Mouse (Mus musculus) heart, postnatal 0 days (tissue): ENCODE measurements around the gene Platr17. TPM values are rescaled to one million over a fixed set of nuclear protein-coding genes. Genes with fewer than 3 reads are reported as not detected.

ENCODE experiments used
- ATAC-seq: fragments of 200-750 bp; cut with Nextera tagmentation; 2 replicates; pipeline ENCODE4 v1.8.0; 2017; ENCODE audit warnings: low read depth, moderate number of reproducible peaks, moderate library complexity; ENCODE audit not compliant: insufficient read depth
- DNase-seq: peaks from one replicate; pipeline ENCODE4 v3.0.0-alpha.2; 2016; ENCODE audit warnings: low spot score
- H3K27ac ChIP-seq: fragments of 300-500 bp; sonication (generic); 2 replicates; pipeline ENCODE4 v1.5.1; 2014; ENCODE audit warnings: low read depth, mild to moderate bottlenecking
- H3K27me3 ChIP-seq: fragments of 300-500 bp; sonication (generic); 2 replicates; pipeline ENCODE4 v1.6.1; 2014; ENCODE audit warnings: low read length, mixed read lengths; ENCODE audit not compliant: control insufficient read depth, insufficient read depth
- H3K36me3 ChIP-seq: fragments of 300-500 bp; sonication (generic); replicated peaks from 2 replicates; pipeline ENCODE4 v1.6.1; 2014; ENCODE audit warnings: low read length, mixed read lengths; ENCODE audit not compliant: control insufficient read depth, insufficient read depth
- H3K4me1 ChIP-seq: fragments of 300-500 bp; sonication (generic); 2 replicates; pipeline ENCODE4 v1.6.1; 2014; ENCODE audit warnings: antibody characterized with exemption; ENCODE audit not compliant: control insufficient read depth, insufficient read depth
- H3K4me2 ChIP-seq: fragments of 300-500 bp; sonication (generic); 2 replicates; pipeline ENCODE4 v1.6.1; 2014; ENCODE audit warnings: low read depth, mild to moderate bottlenecking, low read length, moderate library complexity
- H3K4me3 ChIP-seq: fragments of 300-500 bp; sonication (generic); 2 replicates; pipeline ENCODE4 v1.5.1; 2014; ENCODE audit warnings: low read depth, low read length
- H3K9ac ChIP-seq: fragments of 300-500 bp; sonication (generic); replicated peaks from 2 replicates; pipeline ENCODE4 v1.6.1; 2014; ENCODE audit warnings: low read depth, low read length, mixed read lengths
- H3K9me3 ChIP-seq: fragments of 300-500 bp; sonication (generic); replicated peaks from 2 replicates; pipeline ENCODE4 v1.6.1; 2016; ENCODE audit warnings: low read length; ENCODE audit not compliant: control insufficient read depth
- CTCF ChIP-seq: IDR thresholded peaks from 2 replicates; pipeline ENCODE4 v1.5.1; 2016; ENCODE audit warnings: antibody characterized with exemption, control low read depth, low read depth
- EP300 ChIP-seq: IDR thresholded peaks from 2 replicates; pipeline ENCODE4 v1.6.1; 2016; ENCODE audit warnings: antibody characterized with exemption, low read depth
- WGBS: fragments of 180-500 bp; shearing (Covaris S2); extraction: QIAGEN DNeasy Blood & Tissue Kit; methylation state at CpG from one replicate; pipeline ENCODE4 v1.1.7; 2014; 5-methylcytosine and 5-hydroxymethylcytosine counted together
- microRNA-seq: library from miRNA; unstranded; fragments of <30 nt; microRNA quantifications from one replicate; pipeline ENCODE4, GENCODE M21; 2016
- polyA plus RNA-seq: library from polyadenylated mRNA; unstranded; fragments of >200 nt; fragmentation: Nextera tagmentation; extraction: Ambion mirVana; gene quantifications from 2 replicates; pipeline ENCODE4 v1.2.1, GENCODE M21; 2015
- total RNA-seq: library from RNA; depleted of rRNA; stranded (reverse); fragments of >200 nt; gene quantifications from 2 replicates; pipeline ENCODE4 v1.2.3, GENCODE M21; 2014; ENCODE audit warnings: low replicate concordance; rRNA removed

Platr17 gene
- total and polyA plus RNA-seq, 2 experiments from 2014 or later, result not detected

- Histone ChIP-seq H3K9me3 (no peaks in the 10 kb centered on the region), H3K4me2 (no peak overlapping the region), H3K4me1 (peaks cover 37% of the 10 kb centered on the region), H3K27me3 (no peaks in the 10 kb centered on the region), H3K4me3 (no peak overlapping the region), H3K9ac (no peak overlapping the region), H3K36me3 (peaks cover 20% of the 10 kb centered on the region), H3K27ac (no peak overlapping the region)
- 73% methylated on average over 3 of the region's 3 CpGs for WGBS
- TF ChIP-seq CTCF, result no peak
- TF ChIP-seq EP300, result no peak
- DNase-seq (no peak), ATAC-seq (no peak)
Observed at GRCm38 (mm10) chr17:33953310-33953709, 48.4 kb downstream of the Platr17 start.

- DNase-seq, result no peak
- H3K36me3 ChIP-seq, result peaks cover 27% of the 10 kb centered on the region
- peak overlapping the region; percentile 87 for H3K4me3 ChIP-seq
- H3K4me1 ChIP-seq, result peaks cover 37% of the 10 kb centered on the region
- peak overlapping the region; percentile 94 for H3K4me2 ChIP-seq
- TF ChIP-seq CTCF (no peak), EP300 (no peak)
- no peak for ATAC-seq
- H3K9ac ChIP-seq, result peak overlapping the region; percentile 98
- peak overlapping the region; percentile 94; the same call in 1 of the 2 replicates for H3K27ac ChIP-seq
- no peaks in the 10 kb centered on the region for H3K27me3 ChIP-seq
- no peaks in the 10 kb centered on the region for H3K9me3 ChIP-seq
- 44% methylated on average over 5 of the region's 5 CpGs for WGBS
Observed at GRCm38 (mm10) chr17:33953961-33954565, 49.1 kb downstream of the Platr17 start.

GRCm38 (mm10) chr17:33954646-33955554 lies 50.0 kb downstream of the Platr17 start:
- DNase-seq (peak; percentile 24), ATAC-seq (peak; percentile 16)
- Histone ChIP-seq H3K9me3 (no peaks in the 10 kb centered on the region), H3K9ac (peak overlapping the region; percentile 98), H3K4me1 (peaks cover 37% of the 10 kb centered on the region), H3K27me3 (no peaks in the 10 kb centered on the region), H3K4me3 (peak overlapping the region; percentile 87), H3K27ac (peak overlapping the region; percentile 94), H3K4me2 (peak overlapping the region; percentile 94), H3K36me3 (peaks cover 35% of the 10 kb centered on the region)
- no peak; the same call in 1 of the 2 replicates for TF ChIP-seq EP300
- WGBS, result under 1% methylated on average over 33 of the region's 33 CpGs

GRCm38 (mm10) chr17:33955555-33956214 lies 50.8 kb downstream of the Platr17 start, which contains the start of the genes Vps52 and Rps18:
Gene Vps52 (plus strand): TSS chr17:33955812.
Gene Rps18 (minus strand): TSS chr17:33956001.
- peak; percentile 98 for DNase-seq
- TF ChIP-seq CTCF (peak; percentile 24; the same call in 1 of the 2 replicates), EP300 (peak; percentile 88)
- H3K4me1 ChIP-seq, result peaks cover 29% of the 10 kb centered on the region
- H3K27me3 ChIP-seq, result no peaks in the 10 kb centered on the region
- peak within 1 kb of the TSS; percentile 98 for H3K9ac ChIP-seq
- WGBS, result under 1% methylated on average over 50 of the region's 50 CpGs
- peak within 1 kb of the TSS; percentile 94 for H3K4me2 ChIP-seq
- peak within 1 kb of the TSS; percentile 87 for H3K4me3 ChIP-seq
- H3K9me3 ChIP-seq, result no peaks in the 10 kb centered on the region
- H3K36me3 ChIP-seq, result peaks cover 41% of the 10 kb centered on the region
- ATAC-seq, result peak; percentile 90
- H3K27ac ChIP-seq, result peak within 1 kb of the TSS; percentile 94

Small RNA genes within 50 kb of the gene (microRNA-seq; reads per million reads assigned to microRNA genes)
- not detected for gene Gm27740

Other genes with a start within 250 kb of the Platr17 start
- gene Hnrnpm, start 218.3 kb upstream of the Platr17 start, total RNA-seq, result 47.1 and 54.3 TPM in 2 replicates
- 139 and 151 TPM in 2 replicates for gene Hnrnpm, start 218.3 kb upstream of the Platr17 start, polyA plus RNA-seq
- 117 and 124 TPM in 2 replicates for gene March2, start 186.5 kb upstream of the Platr17 start, total RNA-seq
- gene March2, start 186.5 kb upstream of the Platr17 start, polyA plus RNA-seq, result 87.6 and 88.5 TPM in 2 replicates
- gene Rab11b, start 144.6 kb upstream of the Platr17 start, total RNA-seq, result 58.6 and 87.8 TPM in 2 replicates
- gene Rab11b, start 144.6 kb upstream of the Platr17 start, polyA plus RNA-seq, result 382 and 425 TPM in 2 replicates
- gene Angptl4, start 123.3 kb upstream of the Platr17 start, total RNA-seq, result 35.2 and 79.3 TPM in 2 replicates
- gene Angptl4, start 123.3 kb upstream of the Platr17 start, polyA plus RNA-seq, result 59.2 and 124 TPM in 2 replicates
- 33.3 and 68.7 TPM in 2 replicates for gene Kank3, start 94.6 kb upstream of the Platr17 start, total RNA-seq
- gene Kank3, start 94.6 kb upstream of the Platr17 start, polyA plus RNA-seq, result 46.1 and 50.8 TPM in 2 replicates
- gene Rps28, start 80.6 kb upstream of the Platr17 start, total RNA-seq, result 127 and 305 TPM in 2 replicates
- 622 and 631 TPM in 2 replicates for gene Rps28, start 80.6 kb upstream of the Platr17 start, polyA plus RNA-seq
- gene Ndufa7, start 80.6 kb upstream of the Platr17 start, total RNA-seq, result 467 and 766 TPM in 2 replicates
- gene Ndufa7, start 80.6 kb upstream of the Platr17 start, polyA plus RNA-seq, result 899 and 938 TPM in 2 replicates
- 17.3 and 24.0 TPM in 2 replicates for gene Cd320, start 62.0 kb upstream of the Platr17 start, total RNA-seq
- gene Cd320, start 62.0 kb upstream of the Platr17 start, polyA plus RNA-seq, result 37.3 and 41.6 TPM in 2 replicates
- gene Gm7029, start 31.3 kb upstream of the Platr17 start, total RNA-seq, result not detected in 2 replicates
- gene Gm7029, start 31.3 kb upstream of the Platr17 start, polyA plus RNA-seq, result not detected in 2 replicates
- 17.0 and 30.1 TPM in 2 replicates for gene Kifc1, start 14.5 kb upstream of the Platr17 start, total RNA-seq
- 2.0 and 2.1 TPM in 2 replicates for gene Kifc1, start 14.5 kb upstream of the Platr17 start, polyA plus RNA-seq
- gene Daxx, start 4.3 kb downstream of the Platr17 start, total RNA-seq, result 15.2 and 19.3 TPM in 2 replicates
- 18.0 and 20.0 TPM in 2 replicates for gene Daxx, start 4.3 kb downstream of the Platr17 start, polyA plus RNA-seq
- gene Tapbp, start 10.8 kb downstream of the Platr17 start, total RNA-seq, result 50.9 and 84.1 TPM in 2 replicates
- 47.6 and 51.3 TPM in 2 replicates for gene Tapbp, start 10.8 kb downstream of the Platr17 start, polyA plus RNA-seq
- gene Zbtb22, start 10.8 kb downstream of the Platr17 start, total RNA-seq, result 29.1 and 42.9 TPM in 2 replicates
- 10.1 and 12.0 TPM in 2 replicates for gene Zbtb22, start 10.8 kb downstream of the Platr17 start, polyA plus RNA-seq
- 63.1 and 144 TPM in 2 replicates for gene Rgl2, start 24.4 kb downstream of the Platr17 start, total RNA-seq
- gene Rgl2, start 24.4 kb downstream of the Platr17 start, polyA plus RNA-seq, result 21.1 and 21.9 TPM in 2 replicates
- gene Pfdn6, start 35.2 kb downstream of the Platr17 start, total RNA-seq, result 28.6 and 77.4 TPM in 2 replicates
- gene Pfdn6, start 35.2 kb downstream of the Platr17 start, polyA plus RNA-seq, result 123 and 128 TPM in 2 replicates
- gene Wdr46, start 35.5 kb downstream of the Platr17 start, total RNA-seq, result 6.7 and 10.9 TPM in 2 replicates
- 8.9 and 11.1 TPM in 2 replicates for gene Wdr46, start 35.5 kb downstream of the Platr17 start, polyA plus RNA-seq
- 0.53 and 0.70 TPM in 2 replicates for gene B3galt4, start 46.4 kb downstream of the Platr17 start, total RNA-seq
- 5.5 and 6.1 TPM in 2 replicates for gene B3galt4, start 46.4 kb downstream of the Platr17 start, polyA plus RNA-seq
- 28.2 and 31.8 TPM in 2 replicates for gene Vps52, start 50.7 kb downstream of the Platr17 start, total RNA-seq
- gene Vps52, start 50.7 kb downstream of the Platr17 start, polyA plus RNA-seq, result 27.8 TPM in 2 replicates
- 1,548 and 1,735 TPM in 2 replicates for gene Rps18, start 50.9 kb downstream of the Platr17 start, total RNA-seq
- gene Rps18, start 50.9 kb downstream of the Platr17 start, polyA plus RNA-seq, result 845 and 880 TPM in 2 replicates
- gene H2-K1, start 95.2 kb downstream of the Platr17 start, total RNA-seq, result 61.0 and 84.5 TPM in 2 replicates
- gene H2-K1, start 95.2 kb downstream of the Platr17 start, polyA plus RNA-seq, result 42.9 and 48.4 TPM in 2 replicates
- 22.5 and 48.5 TPM in 2 replicates for gene Ring1, start 119.5 kb downstream of the Platr17 start, total RNA-seq
- 10.3 and 11.9 TPM in 2 replicates for gene Ring1, start 119.5 kb downstream of the Platr17 start, polyA plus RNA-seq
- gene H2-Ke6, start 122.9 kb downstream of the Platr17 start, total RNA-seq, result 80.6 and 101 TPM in 2 replicates
- gene H2-Ke6, start 122.9 kb downstream of the Platr17 start, polyA plus RNA-seq, result 58.5 and 64.6 TPM in 2 replicates
- gene Slc39a7, start 126.5 kb downstream of the Platr17 start, total RNA-seq, result 88.7 and 97.2 TPM in 2 replicates
- gene Slc39a7, start 126.5 kb downstream of the Platr17 start, polyA plus RNA-seq, result 79.7 and 85.4 TPM in 2 replicates
- gene Rxrb, start 126.7 kb downstream of the Platr17 start, total RNA-seq, result 29.4 and 36.6 TPM in 2 replicates
- 28.4 and 31.2 TPM in 2 replicates for gene Rxrb, start 126.7 kb downstream of the Platr17 start, polyA plus RNA-seq
- 1.4 and 1.9 TPM in 2 replicates for gene Col11a2, start 134.3 kb downstream of the Platr17 start, total RNA-seq
- gene Col11a2, start 134.3 kb downstream of the Platr17 start, polyA plus RNA-seq, result 0.25 and 0.29 TPM in 2 replicates
- not detected in 2 replicates for gene H2-Oa, start 187.2 kb downstream of the Platr17 start, total RNA-seq
- gene H2-Oa, start 187.2 kb downstream of the Platr17 start, polyA plus RNA-seq, result not detected in 2 replicates
- gene H2-DMa, start 214.4 kb downstream of the Platr17 start, total RNA-seq, result 2.6 and 7.2 TPM in 2 replicates
- 4.2 and 4.6 TPM in 2 replicates for gene H2-DMa, start 214.4 kb downstream of the Platr17 start, polyA plus RNA-seq
- gene Brd2, start 217.5 kb downstream of the Platr17 start, total RNA-seq, result 83.2 and 87.5 TPM in 2 replicates
- 33.4 and 38.4 TPM in 2 replicates for gene Brd2, start 217.5 kb downstream of the Platr17 start, polyA plus RNA-seq
- gene H2-DMb2, start 238.2 kb downstream of the Platr17 start, total RNA-seq, result 1.5 TPM in 1 of 2 replicates, not detected in the other
- gene H2-DMb2, start 238.2 kb downstream of the Platr17 start, polyA plus RNA-seq, result 0.33 and 0.38 TPM in 2 replicates
- gene H2-DMb1, start 247.9 kb downstream of the Platr17 start, total RNA-seq, result 0.19 TPM in 1 of 2 replicates, not detected in the other
- 0.65 and 0.90 TPM in 2 replicates for gene H2-DMb1, start 247.9 kb downstream of the Platr17 start, polyA plus RNA-seq